Mouse (Mus musculus) 416B (cell line): ENCODE data around the gene Prkab1.
A peak's percentile ranks its signal among the peaks of the same experiment; 100 is the strongest.

Experiments
- DNase-seq: peaks from one replicate; pipeline ENCODE4 v3.0.0; 2011; ENCODE audit warnings: low read depth

The Prkab1 gene

DNA sequence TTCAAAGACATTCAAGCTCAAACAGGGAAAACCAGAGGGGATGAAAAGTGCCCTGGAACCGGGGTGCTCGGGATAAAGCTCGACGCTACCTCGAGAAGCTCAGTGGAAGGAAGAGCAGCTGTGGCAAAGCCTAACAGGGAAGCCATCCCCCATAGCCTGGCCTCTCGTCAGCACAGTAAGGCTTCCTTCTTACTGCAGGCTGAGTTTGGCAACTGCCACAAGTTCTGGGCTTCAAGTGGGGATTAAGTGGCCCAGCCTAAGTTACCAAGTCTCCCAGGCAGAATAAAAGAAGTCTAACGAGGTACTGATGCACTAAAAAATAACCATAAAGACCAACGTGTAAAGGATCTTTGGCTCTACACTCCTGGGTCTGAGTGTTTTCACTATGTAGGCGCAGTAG is 6.1 kb downstream of the Prkab1 start:
- DNase-seq: no peak

DNA sequence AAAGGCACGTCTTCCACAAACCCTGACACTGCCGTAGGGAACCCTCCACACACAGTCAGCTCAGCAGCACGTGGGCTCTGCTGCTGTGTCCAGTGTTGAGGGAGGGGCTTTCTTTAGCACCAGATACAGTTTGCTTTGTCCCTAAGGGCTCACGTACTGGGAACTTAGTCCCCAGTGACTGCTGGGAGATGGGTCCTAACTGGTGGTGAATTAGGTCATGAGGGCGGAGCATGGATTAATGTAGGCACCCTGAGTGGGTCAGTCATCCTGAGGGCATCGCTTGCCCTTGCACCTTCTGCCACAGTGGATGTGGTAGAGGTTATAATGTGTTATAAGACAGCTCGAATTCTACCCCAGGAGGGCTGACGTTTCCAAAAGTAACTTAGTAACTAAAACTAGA is 6.9 kb downstream of the Prkab1 start:
- DNase-seq: no peak

DNA sequence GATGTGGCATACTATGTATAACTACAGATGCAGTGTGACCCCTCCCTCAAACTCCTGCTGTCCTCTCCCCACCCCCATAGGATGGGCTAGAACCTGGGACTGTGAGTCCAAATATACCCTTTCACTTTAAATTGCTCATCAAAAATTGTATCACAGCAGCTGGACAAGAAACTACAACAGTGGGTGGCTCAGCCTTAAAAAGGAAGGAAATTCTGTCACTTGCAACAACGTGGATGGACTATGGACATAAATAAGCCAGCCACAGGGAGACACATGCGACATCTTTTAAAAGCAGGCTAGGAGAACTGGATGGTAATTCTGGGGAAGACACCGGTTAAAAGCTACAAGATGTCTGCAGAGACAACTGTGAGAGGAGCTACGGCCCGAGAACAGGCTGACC is 7.8 kb downstream of the Prkab1 start:
- no peak for DNase-seq

- DNase-seq: no peak
These were observed 10.1 kb downstream of the Prkab1 start for GRCm38 (mm10) chr5:116014237-116014636.

GRCm38 (mm10) chr5:116013821-116014220 is 10.5 kb downstream of the Prkab1 start:
- DNase-seq: no peak

GRCm38 (mm10) chr5:116012503-116012902 is 11.8 kb downstream of the Prkab1 start:
- DNase-seq: no peak

DNA sequence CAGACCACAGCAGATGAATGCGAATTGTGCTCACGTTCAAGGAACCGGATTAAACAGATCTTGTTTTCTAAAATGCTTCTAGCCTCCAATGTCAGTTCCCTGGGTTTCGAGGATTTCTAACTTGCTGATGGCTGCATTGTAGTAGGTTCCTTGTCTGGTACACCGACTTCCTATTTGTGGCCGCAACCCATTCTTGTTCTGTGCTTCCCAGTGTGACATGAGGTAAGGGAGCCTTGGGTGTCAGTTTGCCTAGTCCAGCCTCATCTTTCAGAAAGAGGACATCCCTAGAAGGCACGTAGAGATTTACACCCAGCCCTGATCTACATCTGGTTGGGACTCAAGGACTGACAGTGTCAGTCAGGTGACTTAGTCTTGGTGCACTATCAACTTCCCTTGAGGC is 12.6 kb downstream of the Prkab1 start:
- DNase-seq: no peak

- DNase-seq: peak; percentile 75
These were observed 14.3 kb downstream of the Prkab1 start for GRCm38 (mm10) chr5:116009884-116010627.

DNA sequence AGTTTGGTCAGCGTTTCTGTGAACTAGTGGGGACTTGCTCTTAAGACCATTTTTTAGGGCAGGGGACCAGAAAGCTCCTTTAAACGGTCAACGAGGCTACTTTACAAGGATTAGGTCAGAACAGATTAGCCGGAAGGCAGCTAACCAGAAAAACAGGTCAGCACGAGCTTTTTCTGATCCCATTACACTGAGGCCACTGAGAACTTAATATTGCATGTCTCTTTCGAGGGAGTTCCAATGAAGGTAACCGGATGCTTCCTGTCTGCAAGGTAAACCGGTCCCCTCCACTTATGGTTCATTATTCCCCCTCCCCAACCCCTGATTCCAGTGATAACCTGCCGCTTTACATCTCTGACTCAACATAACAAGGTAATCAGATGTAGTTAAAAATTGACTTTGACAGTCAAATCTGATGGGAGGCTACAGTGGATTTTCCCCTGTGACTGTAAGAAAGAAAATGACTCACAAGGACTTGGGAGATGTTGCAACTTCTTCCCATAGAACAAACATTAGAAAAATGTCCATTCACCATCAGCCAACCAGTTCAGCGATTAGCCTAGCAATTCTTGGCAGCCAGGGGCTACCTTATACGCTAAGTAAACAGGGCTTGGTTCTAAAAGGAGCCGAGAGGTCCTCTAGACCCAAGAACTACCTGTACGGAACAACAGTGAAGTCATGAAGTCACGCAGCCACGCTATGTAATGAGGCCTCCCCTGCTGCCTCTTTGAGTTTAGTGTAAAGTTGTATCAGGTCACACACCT is 15.0 kb downstream of the Prkab1 start:
- DNase-seq: peak; percentile 77

GRCm38 (mm10) chr5:116007723-116008122 is 16.6 kb downstream of the Prkab1 start:
- no peak for DNase-seq

GRCm38 (mm10) chr5:116006324-116007099 is 17.8 kb downstream of the Prkab1 start:
- DNase-seq: peak; percentile 61

GRCm38 (mm10) chr5:116004271-116004670 is 20.0 kb downstream of the Prkab1 start:
- no peak for DNase-seq

DNA sequence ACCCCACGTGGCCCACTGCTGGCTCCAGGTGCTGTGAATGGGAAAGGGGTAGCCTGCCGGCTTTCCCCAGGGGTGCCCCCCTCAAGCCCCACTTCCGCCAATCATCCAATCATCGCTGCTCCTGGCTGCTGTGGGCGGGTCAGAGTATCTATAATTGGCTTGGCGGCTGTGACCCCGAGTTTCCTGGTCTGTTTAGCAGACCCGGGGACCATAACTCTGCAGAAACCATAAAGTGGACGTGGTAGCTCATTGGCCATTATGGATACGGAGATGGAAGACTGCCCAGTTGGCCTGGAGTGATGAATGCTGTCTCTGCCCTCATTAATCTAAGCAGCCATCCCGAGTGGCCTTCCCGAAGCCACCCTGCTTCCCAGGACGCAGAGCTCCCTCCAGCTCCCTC is 20.5 kb downstream of the Prkab1 start:
- DNase-seq: no peak

DNA sequence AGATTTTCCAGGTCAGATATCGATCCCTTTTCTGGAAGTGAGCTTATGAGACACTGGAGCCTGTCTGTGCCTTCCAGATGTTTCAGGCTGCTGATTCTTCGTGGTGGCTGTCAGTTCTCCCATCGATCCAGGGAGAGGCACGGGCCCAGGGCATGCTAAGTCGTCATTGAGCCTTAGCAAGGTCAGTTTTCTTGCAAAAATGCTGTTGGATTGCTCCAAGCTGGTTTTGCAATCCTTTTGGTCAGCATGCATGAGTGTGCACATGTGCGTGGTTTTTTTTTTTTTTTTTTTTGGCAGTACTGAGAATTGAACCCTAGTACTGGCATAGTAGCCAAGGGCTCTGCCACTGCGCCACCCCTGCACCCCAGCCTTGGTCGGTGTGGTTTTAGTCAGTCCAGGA is 21.2 kb downstream of the Prkab1 start:
- peak; percentile 76 for DNase-seq

DNA sequence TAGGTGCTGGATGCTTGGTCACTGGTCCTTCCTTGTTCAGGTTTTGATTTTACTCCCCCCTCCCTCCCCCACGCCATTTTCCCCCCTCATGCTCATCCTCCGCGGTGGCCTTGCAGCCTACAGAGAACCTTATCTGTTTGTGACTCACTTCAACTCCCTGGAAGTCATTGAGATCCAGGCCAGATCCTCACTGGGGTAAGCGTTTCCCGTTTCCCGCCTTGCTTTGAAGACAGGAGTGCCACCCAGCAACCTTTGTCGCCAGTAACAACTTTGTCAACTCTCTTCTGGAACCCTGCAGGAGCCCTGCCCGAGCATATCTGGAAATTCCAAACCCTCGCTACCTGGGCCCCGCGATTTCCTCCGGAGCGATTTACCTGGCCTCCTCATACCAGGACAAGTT is 26.9 kb downstream of the Prkab1 start:
- DNase-seq: no peak

GRCm38 (mm10) chr5:115994101-115994500 is 30.2 kb downstream of the Prkab1 start:
- DNase-seq: no peak

DNA sequence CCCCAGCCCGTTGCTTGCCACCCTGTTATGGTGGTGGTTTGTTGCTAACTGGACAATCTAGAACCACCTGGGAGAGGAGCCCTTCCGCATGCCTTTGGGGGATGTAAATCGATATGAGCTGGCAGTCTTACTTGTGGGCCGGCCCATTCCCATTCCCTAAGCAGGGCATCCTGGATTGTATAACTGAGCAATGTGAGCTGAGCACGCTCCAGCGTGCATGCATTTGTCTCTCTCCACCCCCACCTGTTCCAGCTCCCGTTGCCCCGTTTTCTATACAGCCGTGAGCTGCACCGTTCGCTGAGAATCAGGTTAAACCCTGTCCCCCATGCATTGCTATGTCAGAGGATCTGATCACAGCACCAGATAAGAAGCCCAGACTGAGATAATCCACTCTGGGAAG is 32.6 kb downstream of the Prkab1 start:
- DNase-seq: no peak

- no peak for DNase-seq
These were observed 37.0 kb downstream of the Prkab1 start for GRCm38 (mm10) chr5:115987284-115987683.

DNA sequence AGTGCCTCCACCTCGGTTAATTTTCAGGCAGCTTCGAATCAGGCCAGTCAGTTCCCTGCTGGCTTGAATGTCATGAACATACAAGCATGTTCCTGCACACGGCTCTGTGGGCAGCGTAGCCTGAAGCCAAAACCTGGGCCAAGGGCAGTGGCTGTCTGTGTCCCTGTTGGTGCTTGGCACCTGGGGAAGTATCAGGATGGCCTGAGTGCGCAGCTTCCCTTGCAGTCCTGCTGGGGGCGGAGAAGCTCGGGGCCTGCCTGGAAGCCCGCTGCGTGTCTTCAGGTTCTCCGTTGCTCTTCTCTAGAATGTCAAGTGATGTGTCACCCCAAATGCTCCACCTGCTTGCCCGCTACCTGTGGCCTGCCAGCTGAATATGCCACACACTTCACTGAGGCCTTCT is 39.2 kb downstream of the Prkab1 start:
- DNase-seq: no peak

- DNase-seq: no peak
These were observed 39.9 kb downstream of the Prkab1 start for GRCm38 (mm10) chr5:115984392-115984791.

DNA sequence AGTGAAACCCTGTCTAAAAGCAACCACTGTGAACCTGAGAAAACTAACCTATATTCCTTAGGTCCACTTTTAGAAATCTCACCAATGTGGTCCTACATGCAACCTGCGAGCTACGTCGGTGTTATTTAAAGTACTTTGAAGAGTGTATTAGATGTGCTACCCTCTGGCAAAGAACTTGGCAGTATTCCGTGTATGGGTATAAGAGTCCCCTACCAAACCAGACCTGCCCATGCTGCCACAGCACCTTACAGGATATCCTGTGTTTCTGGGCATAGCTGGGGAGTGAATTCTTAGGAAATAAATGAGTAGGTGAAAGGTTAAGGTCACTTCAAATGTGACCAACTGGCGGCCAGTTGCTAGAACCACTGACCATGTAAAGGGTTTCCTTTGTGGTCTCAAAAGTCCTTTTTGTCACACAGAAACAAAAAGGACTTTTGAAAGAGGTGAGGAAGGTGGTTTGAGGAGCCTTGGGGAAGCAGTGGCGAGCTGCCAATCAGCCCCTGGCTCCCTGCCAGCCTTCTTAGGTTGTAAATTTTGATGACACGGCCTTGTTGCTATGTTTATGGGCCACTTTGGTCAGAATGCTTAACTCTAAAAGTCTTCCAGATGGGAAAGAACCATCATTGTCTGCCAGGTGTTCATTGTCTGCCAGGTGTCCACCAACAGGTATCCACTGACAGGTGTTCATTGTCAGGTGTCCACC is 41.5 kb downstream of the Prkab1 start:
- DNase-seq: peak; percentile 96

DNA sequence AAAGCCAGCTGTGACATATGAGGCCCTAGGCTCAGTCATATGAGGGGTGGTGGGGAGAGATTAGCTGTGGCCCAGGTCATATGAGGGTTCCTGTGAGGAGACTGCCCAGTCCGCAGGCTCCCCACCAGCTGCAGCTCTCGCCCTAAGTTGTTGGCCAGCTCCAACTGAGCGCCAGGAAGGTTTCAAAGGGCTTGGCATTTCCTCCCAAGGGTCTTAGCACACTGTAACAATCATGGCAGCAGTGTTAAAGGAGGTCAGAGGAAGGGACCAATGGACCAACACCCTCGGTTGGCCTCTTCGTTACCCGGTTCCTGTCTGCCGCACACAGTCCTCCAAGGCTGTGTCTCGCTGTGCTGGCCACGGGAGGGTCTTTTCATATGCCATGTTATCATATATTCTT is 43.8 kb downstream of the Prkab1 start:
- no peak for DNase-seq
